Mouse (Mus musculus): ENCODE results near the gene Sucla2. TPM values are rescaled to one million over a fixed set of nuclear protein-coding genes. Genes with fewer than 3 reads are reported as not detected.
A peak's percentile ranks its signal among the peaks of the same experiment; 100 is the strongest.
"Not testable (repeated sequence)": the region's sequence is repeated elsewhere in the genome, so short reads cannot be mapped to it uniquely, and the experiment has no call there.

Sucla2 gene
- polyA plus RNA-seq, 1 experiment = 29.7 TPM

GRCm38 (mm10) chr14:73608668-73609481, 83.8 kb downstream of the Sucla2 start:
- no peaks in the 10 kb centered on the region for H3K79me3 ChIP-seq (ENCODE audit: low read depth)
- no peaks in the 10 kb centered on the region for H3K27me3 ChIP-seq (ENCODE audit: control insufficient read depth, insufficient read depth, insufficient read length)
- H3K36me3 ChIP-seq (ENCODE audit: control insufficient read depth, insufficient read depth) = peaks cover 7% of the 10 kb centered on the region
- no peak for TF ChIP-seq MYOD1 (IDR thresholded peaks at IDR 0.05; ENCODE audit: control insufficient read depth, insufficient read length, low read depth)
- no peak for TF ChIP-seq CTCF (IDR thresholded peaks at IDR 0.05; ENCODE audit: control insufficient read depth, insufficient read depth, insufficient read length)
- TF ChIP-seq CEBPB (IDR thresholded peaks at IDR 0.05; ENCODE audit: low read depth) = no peak
- no peak for TF ChIP-seq MYOG (IDR thresholded peaks at IDR 0.05; ENCODE audit: control insufficient read depth, extremely low read depth, insufficient read length)
- TF ChIP-seq USF1 (IDR thresholded peaks at IDR 0.05; ENCODE audit: low read depth) = no peak
- H3K79me2 ChIP-seq (ENCODE audit: control insufficient read depth, insufficient read depth) = no peaks in the 10 kb centered on the region
- no peak overlapping the region for H3K4me3 ChIP-seq (ENCODE audit: insufficient read depth, poor library complexity, severe bottlenecking)
- H3ac ChIP-seq (ENCODE audit: control insufficient read depth, insufficient read length, low read depth) = no peak overlapping the region

GRCm38 (mm10) chr14:73614961-73615360, 89.8 kb downstream of the Sucla2 start:
- H3K4me3 ChIP-seq (ENCODE audit: insufficient read depth, poor library complexity, severe bottlenecking); H3K79me3 ChIP-seq (ENCODE audit: low read depth); H3K27me3 ChIP-seq (ENCODE audit: control insufficient read depth, insufficient read depth, insufficient read length); H3K36me3 ChIP-seq (ENCODE audit: control insufficient read depth, insufficient read depth); H3ac ChIP-seq (ENCODE audit: control insufficient read depth, insufficient read length, low read depth); H3K79me2 ChIP-seq (ENCODE audit: control insufficient read depth, insufficient read depth): not testable (repeated sequence)

- TF ChIP-seq MAX (IDR thresholded peaks at IDR 0.05) (no peak), MYOG (IDR thresholded peaks at IDR 0.05; ENCODE audit: control insufficient read depth, extremely low read depth, insufficient read length) (no peak), FOSL1 (IDR thresholded peaks at IDR 0.05; ENCODE audit: insufficient read depth, low read length, poor library complexity, severe bottlenecking) (no peak), MYOD1 (IDR thresholded peaks at IDR 0.05; ENCODE audit: control insufficient read depth, insufficient read length, low read depth) (no peak), USF1 (IDR thresholded peaks at IDR 0.05; ENCODE audit: low read depth) (no peak), CTCF (IDR thresholded peaks at IDR 0.05; ENCODE audit: control insufficient read depth, insufficient read depth, insufficient read length) (no peak), CEBPB (IDR thresholded peaks at IDR 0.05; ENCODE audit: low read depth) (no peak)
- Histone ChIP-seq H3K79me3 (ENCODE audit: low read depth) (no peaks in the 10 kb centered on the region), H3K27me3 (ENCODE audit: control insufficient read depth, insufficient read depth, insufficient read length) (no peaks in the 10 kb centered on the region), H3ac (ENCODE audit: control insufficient read depth, insufficient read length, low read depth) (no peak overlapping the region), H3K79me2 (ENCODE audit: control insufficient read depth, insufficient read depth) (no peaks in the 10 kb centered on the region), H3K36me3 (ENCODE audit: control insufficient read depth, insufficient read depth) (no peaks in the 10 kb centered on the region), H3K4me3 (ENCODE audit: insufficient read depth, poor library complexity, severe bottlenecking) (no peak overlapping the region)
Observed at GRCm38 (mm10) chr14:73620880-73621279, 95.8 kb downstream of the Sucla2 start.

- TF ChIP-seq MAX (IDR thresholded peaks at IDR 0.05) (no peak), USF1 (IDR thresholded peaks at IDR 0.05; ENCODE audit: low read depth) (no peak), MYOD1 (IDR thresholded peaks at IDR 0.05; ENCODE audit: control insufficient read depth, insufficient read length, low read depth) (no peak), MYOG (IDR thresholded peaks at IDR 0.05; ENCODE audit: control insufficient read depth, extremely low read depth, insufficient read length) (no peak), CTCF (IDR thresholded peaks at IDR 0.05; ENCODE audit: control insufficient read depth, insufficient read depth, insufficient read length) (no peak), FOSL1 (IDR thresholded peaks at IDR 0.05; ENCODE audit: insufficient read depth, low read length, poor library complexity, severe bottlenecking) (no peak), CEBPB (IDR thresholded peaks at IDR 0.05; ENCODE audit: low read depth) (no peak)
- H3K4me3 ChIP-seq (ENCODE audit: insufficient read depth, poor library complexity, severe bottlenecking) = no peak overlapping the region
- H3K79me2 ChIP-seq (ENCODE audit: control insufficient read depth, insufficient read depth) = no peaks in the 10 kb centered on the region
- no peak overlapping the region for H3ac ChIP-seq (ENCODE audit: control insufficient read depth, insufficient read length, low read depth)
- no peaks in the 10 kb centered on the region for H3K27me3 ChIP-seq (ENCODE audit: control insufficient read depth, insufficient read depth, insufficient read length)
- no peaks in the 10 kb centered on the region for H3K79me3 ChIP-seq (ENCODE audit: low read depth)
- no peaks in the 10 kb centered on the region for H3K36me3 ChIP-seq (ENCODE audit: control insufficient read depth, insufficient read depth)
Observed at GRCm38 (mm10) chr14:73622988-73623387, 97.9 kb downstream of the Sucla2 start.

- H3K27me3 ChIP-seq (ENCODE audit: control insufficient read depth, insufficient read depth, insufficient read length) = no peaks in the 10 kb centered on the region
- peak overlapping the region; percentile 11 for H3K4me3 ChIP-seq (ENCODE audit: insufficient read depth, poor library complexity, severe bottlenecking)
- H3K79me3 ChIP-seq (ENCODE audit: low read depth) = no peaks in the 10 kb centered on the region
- H3ac ChIP-seq (ENCODE audit: control insufficient read depth, insufficient read length, low read depth) = no peak overlapping the region
- H3K36me3 ChIP-seq (ENCODE audit: control insufficient read depth, insufficient read depth) = no peaks in the 10 kb centered on the region
- TF ChIP-seq FOSL1 (IDR thresholded peaks at IDR 0.05; ENCODE audit: insufficient read depth, low read length, poor library complexity, severe bottlenecking) (no peak), CEBPB (IDR thresholded peaks at IDR 0.05; ENCODE audit: low read depth) (no peak), CTCF (IDR thresholded peaks at IDR 0.05; ENCODE audit: control insufficient read depth, insufficient read depth, insufficient read length) (no peak), MAX (IDR thresholded peaks at IDR 0.05) (no peak), MYOG (IDR thresholded peaks at IDR 0.05; ENCODE audit: control insufficient read depth, extremely low read depth, insufficient read length) (no peak), MYOD1 (IDR thresholded peaks at IDR 0.05; ENCODE audit: control insufficient read depth, insufficient read length, low read depth) (no peak), USF1 (IDR thresholded peaks at IDR 0.05; ENCODE audit: low read depth) (no peak)
- H3K79me2 ChIP-seq (ENCODE audit: control insufficient read depth, insufficient read depth) = no peaks in the 10 kb centered on the region
Observed at GRCm38 (mm10) chr14:73625469-73625868, 100.3 kb downstream of the Sucla2 start.

- no peak overlapping the region for H3ac ChIP-seq (ENCODE audit: control insufficient read depth, insufficient read length, low read depth)
- H3K27me3 ChIP-seq (ENCODE audit: control insufficient read depth, insufficient read depth, insufficient read length) = no peaks in the 10 kb centered on the region
- no peak for TF ChIP-seq CTCF (IDR thresholded peaks at IDR 0.05; ENCODE audit: control insufficient read depth, insufficient read depth, insufficient read length)
- TF ChIP-seq FOSL1 (IDR thresholded peaks at IDR 0.05; ENCODE audit: insufficient read depth, low read length, poor library complexity, severe bottlenecking) = no peak
- TF ChIP-seq USF1 (IDR thresholded peaks at IDR 0.05; ENCODE audit: low read depth) = no peak
- no peak for TF ChIP-seq MYOD1 (IDR thresholded peaks at IDR 0.05; ENCODE audit: control insufficient read depth, insufficient read length, low read depth)
- TF ChIP-seq MYOG (IDR thresholded peaks at IDR 0.05; ENCODE audit: control insufficient read depth, extremely low read depth, insufficient read length) = no peak
- no peak for TF ChIP-seq MAX (IDR thresholded peaks at IDR 0.05)
- TF ChIP-seq CEBPB (IDR thresholded peaks at IDR 0.05; ENCODE audit: low read depth) = no peak
- H3K79me2 ChIP-seq (ENCODE audit: control insufficient read depth, insufficient read depth) = no peaks in the 10 kb centered on the region
- H3K4me3 ChIP-seq (ENCODE audit: insufficient read depth, poor library complexity, severe bottlenecking) = no peak overlapping the region
- H3K79me3 ChIP-seq (ENCODE audit: low read depth) = no peaks in the 10 kb centered on the region
- no peaks in the 10 kb centered on the region for H3K36me3 ChIP-seq (ENCODE audit: control insufficient read depth, insufficient read depth)
Observed at GRCm38 (mm10) chr14:73631511-73631910, 106.4 kb downstream of the Sucla2 start.

Measured in C2C12 (cell line).